In the genomic region with DNA sequence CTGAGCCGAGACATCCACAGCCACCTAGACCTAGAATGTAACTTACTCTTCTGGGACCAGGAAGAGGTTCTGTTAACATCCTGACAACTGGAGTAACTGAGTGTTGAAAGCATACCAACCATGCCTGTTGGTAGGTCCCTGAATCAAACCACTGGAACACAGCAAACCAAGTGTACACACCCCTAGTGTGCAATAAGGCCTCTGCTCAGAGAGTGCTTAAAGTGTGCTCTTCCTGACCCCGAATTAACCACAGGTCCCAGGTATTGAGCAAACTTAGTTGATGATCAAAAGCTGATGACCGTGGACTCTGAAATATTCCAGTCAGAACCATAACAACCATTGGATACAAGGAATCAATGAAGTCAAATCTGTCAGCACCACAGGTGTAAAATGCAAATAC, we compare ENCODE assay signal across 29 mouse cellular contexts. TPM values are rescaled to one million over a fixed set of nuclear protein-coding genes. Genes with fewer than 3 reads are reported as not detected.
DNase-seq lines count a peak whose midpoint lies in the region; ATAC-seq lines count a peak whose summit lies in the region.
"Had no signal": no experiment of that assay in that cellular context is flagged by ENCODE, and none has a peak within 500 bp of the region (broad histone marks: within the 10 kb centered on the region; RNA-seq: fewer than 3 reads in every experiment).

No protein-coding gene starts in this region.

- no peak overlapping the region for H3K4me3 ChIP-seq in heart, embryonic 16.5 days (ENCODE audit: low read length)
- H3K4me3 ChIP-seq in liver, embryonic 13.5 days (replicated peaks) = no peak overlapping the region
- H3K4me3 ChIP-seq in liver, embryonic 11.5 days (ENCODE audit: low read depth, low read length) = no peak overlapping the region
- no peak overlapping the region for H3K4me3 ChIP-seq in neural tube, embryonic 12.5 days
- no peak overlapping the region for H3K4me3 ChIP-seq in neural tube, embryonic 15.5 days (replicated peaks)
- H3K4me3 ChIP-seq: embryonic facial prominence, embryonic 13.5 days; forebrain, embryonic 10.5 days; forebrain, embryonic 15.5 days; heart, embryonic 12.5 days; hindbrain, embryonic 12.5 days; layer of hippocampus, adult 2 months; left cerebral cortex, adult 2 months; limb, embryonic 12.5 days had no signal

- intact Hi-C loops in heart, postnatal 14 days (cut with DNase I) = no loop called here

- peaks cover 15% of the 10 kb centered on the region for H3K4me1 ChIP-seq in heart, embryonic 16.5 days (ENCODE audit: control insufficient read depth, insufficient read depth, low read length)
- no peaks in the 10 kb centered on the region for H3K4me1 ChIP-seq in liver, embryonic 13.5 days (replicated peaks)
- H3K4me1 ChIP-seq in liver, embryonic 11.5 days (replicated peaks; ENCODE audit: control insufficient read depth, insufficient read depth, low read length) = no peaks in the 10 kb centered on the region
- H3K4me1 ChIP-seq in neural tube, embryonic 12.5 days = no peaks in the 10 kb centered on the region
- no peaks in the 10 kb centered on the region for H3K4me1 ChIP-seq in neural tube, embryonic 15.5 days
- H3K4me1 ChIP-seq: embryonic facial prominence, embryonic 13.5 days; forebrain, embryonic 10.5 days; forebrain, embryonic 15.5 days; hindbrain, embryonic 12.5 days; limb, embryonic 12.5 days had no signal

- no peak for DNase-seq in heart, postnatal 14 days
- no peak for DNase-seq in liver, embryonic 13.5 days
- no peak for DNase-seq in liver, embryonic 11.5 days (ENCODE audit: low spot score)
- no peak for DNase-seq in adrenal gland, adult (ENCODE audit: inconsistent age in 2 of 2, low spot score in 1 of 2)
- DNase-seq: cerebellum, adult 11 months; cerebellum, adult 9-10 months; embryo, embryonic 11 days; gastrocnemius, postnatal 25 days; kidney, adult 2 months; lung, adult 18-20 months; lung, postnatal 4 days; right cerebral cortex, adult 18-20 months; thymus, adult 2 months; thymus, postnatal 4 days had no signal

- no peak overlapping the region for H3K4me2 ChIP-seq in heart, embryonic 16.5 days (ENCODE audit: low read depth, low read length)
- H3K4me2 ChIP-seq in liver, embryonic 13.5 days = no peak overlapping the region
- no peak overlapping the region for H3K4me2 ChIP-seq in liver, embryonic 11.5 days
- H3K4me2 ChIP-seq in neural tube, embryonic 12.5 days (replicated peaks) = no peak overlapping the region
- H3K4me2 ChIP-seq in neural tube, embryonic 15.5 days = no peak overlapping the region
- H3K4me2 ChIP-seq: embryonic facial prominence, embryonic 13.5 days; forebrain, embryonic 15.5 days; heart, embryonic 12.5 days; hindbrain, embryonic 12.5 days; limb, embryonic 12.5 days had no signal

- no peaks in the 10 kb centered on the region for H3K9me3 ChIP-seq in heart, embryonic 16.5 days (replicated peaks; ENCODE audit: control insufficient read depth, low read length)
- no peaks in the 10 kb centered on the region for H3K9me3 ChIP-seq in liver, embryonic 13.5 days (replicated peaks)
- H3K9me3 ChIP-seq in liver, embryonic 11.5 days (ENCODE audit: control insufficient read depth, low read length) = no peaks in the 10 kb centered on the region
- no peaks in the 10 kb centered on the region for H3K9me3 ChIP-seq in neural tube, embryonic 12.5 days
- no peaks in the 10 kb centered on the region for H3K9me3 ChIP-seq in neural tube, embryonic 15.5 days (replicated peaks)
- H3K9me3 ChIP-seq: embryonic facial prominence, embryonic 13.5 days; forebrain, embryonic 10.5 days; forebrain, embryonic 15.5 days; heart, embryonic 12.5 days; hindbrain, embryonic 12.5 days; limb, embryonic 12.5 days had no signal

- WGBS in heart, embryonic 16.5 days = 92% methylated on average over 3 of the region's 3 CpGs
- 80% methylated on average over 3 of the region's 3 CpGs for WGBS in liver, embryonic 13.5 days (ENCODE audit: insufficient replicate concordance)
- WGBS in liver, embryonic 11.5 days = 89% methylated on average over 3 of the region's 3 CpGs
- WGBS in neural tube, embryonic 12.5 days = 89% methylated on average over 3 of the region's 3 CpGs
- 98% methylated on average over 3 of the region's 3 CpGs for WGBS in neural tube, embryonic 15.5 days

- no peak overlapping the region for H3K9ac ChIP-seq in heart, embryonic 16.5 days (ENCODE audit: low read length)
- H3K9ac ChIP-seq in liver, embryonic 13.5 days = no peak overlapping the region
- H3K9ac ChIP-seq in liver, embryonic 11.5 days (ENCODE audit: low read depth, low read length) = no peak overlapping the region
- no peak overlapping the region for H3K9ac ChIP-seq in neural tube, embryonic 12.5 days
- no peak overlapping the region for H3K9ac ChIP-seq in neural tube, embryonic 15.5 days (replicated peaks)
- H3K9ac ChIP-seq: embryonic facial prominence, embryonic 13.5 days; forebrain, embryonic 15.5 days; heart, embryonic 12.5 days; hindbrain, embryonic 12.5 days; limb, embryonic 12.5 days had no signal

- peak overlapping the region; percentile 27; the same call in 1 of the 2 replicates for H3K27ac ChIP-seq in heart, embryonic 16.5 days (ENCODE audit: low read length)
- H3K27ac ChIP-seq in liver, embryonic 13.5 days = no peak overlapping the region
- no peak overlapping the region for H3K27ac ChIP-seq in liver, embryonic 11.5 days (ENCODE audit: low read depth, low read length)
- no peak overlapping the region for H3K27ac ChIP-seq in neural tube, embryonic 12.5 days
- H3K27ac ChIP-seq in neural tube, embryonic 15.5 days (replicated peaks) = no peak overlapping the region
- H3K27ac ChIP-seq: embryonic facial prominence, embryonic 13.5 days; forebrain, embryonic 10.5 days; forebrain, embryonic 15.5 days; hindbrain, embryonic 12.5 days; layer of hippocampus, adult 2 months; left cerebral cortex, adult 2 months; limb, embryonic 12.5 days had no signal

- peaks cover 35% of the 10 kb centered on the region for H3K36me3 ChIP-seq in heart, embryonic 16.5 days (ENCODE audit: control insufficient read depth, insufficient read depth)
- H3K36me3 ChIP-seq in liver, embryonic 13.5 days = peaks cover 36% of the 10 kb centered on the region
- H3K36me3 ChIP-seq in liver, embryonic 11.5 days (ENCODE audit: control insufficient read depth, insufficient read depth, low read length) = peaks cover 11% of the 10 kb centered on the region
- peaks cover 49% of the 10 kb centered on the region for H3K36me3 ChIP-seq in neural tube, embryonic 12.5 days
- peaks cover 43% of the 10 kb centered on the region for H3K36me3 ChIP-seq in neural tube, embryonic 15.5 days

- no peak for ATAC-seq in heart, embryonic 16.5 days (replicated peaks; ENCODE audit: extremely low read depth, insufficient read depth, low FRiP score)
- peak; percentile 41; the same call in 1 of the 2 replicates for ATAC-seq in liver, embryonic 13.5 days (ENCODE audit: low read depth)
- ATAC-seq in liver, embryonic 11.5 days (replicated peaks; ENCODE audit: low FRiP score) = no peak
- ATAC-seq in neural tube, embryonic 12.5 days (ENCODE audit: low FRiP score, low read depth) = peak; percentile 43; the same call in 1 of the 2 replicates
- no peak for ATAC-seq in neural tube, embryonic 15.5 days (ENCODE audit: low FRiP score)
- ATAC-seq: lung, postnatal 0 days; Patski had no signal

- no peaks in the 10 kb centered on the region for H3K27me3 ChIP-seq in heart, embryonic 16.5 days (ENCODE audit: control insufficient read depth, insufficient read depth, low read length)
- no peaks in the 10 kb centered on the region for H3K27me3 ChIP-seq in liver, embryonic 13.5 days
- H3K27me3 ChIP-seq in liver, embryonic 11.5 days (replicated peaks; ENCODE audit: control insufficient read depth, insufficient read depth, low read length) = no peaks in the 10 kb centered on the region
- no peaks in the 10 kb centered on the region for H3K27me3 ChIP-seq in neural tube, embryonic 12.5 days (replicated peaks)
- no peaks in the 10 kb centered on the region for H3K27me3 ChIP-seq in neural tube, embryonic 15.5 days (replicated peaks)
- H3K27me3 ChIP-seq: embryonic facial prominence, embryonic 13.5 days; forebrain, embryonic 15.5 days; heart, embryonic 12.5 days; hindbrain, embryonic 12.5 days; limb, embryonic 12.5 days; Patski had no signal

RNA-seq across cellular contexts. Expression of gene Dner, which starts 26.4 kb away (rescaled TPM):
- 0.38 and 0.51 TPM in 2 replicates for polyA plus RNA-seq in heart, embryonic 16.5 days (2015; fragmentation: Nextera tagmentation; extraction: Ambion mirVana)
- total RNA-seq in heart, postnatal 14 days (2021) = under 1 TPM; 0.07 to 0.15 TPM
- polyA plus RNA-seq in liver, embryonic 13.5 days (2015; fragmentation: Nextera tagmentation; extraction: Ambion mirVana) = 0.24 and 0.36 TPM in 2 replicates
- polyA plus RNA-seq in liver, embryonic 11.5 days (2014; fragmentation: Nextera tagmentation; extraction: Ambion mirVana) = 0.32 and 0.38 TPM in 2 replicates
- polyA plus RNA-seq in neural tube, embryonic 12.5 days (2016; fragmentation: Nextera tagmentation; extraction: Ambion mirVana) = 143 and 145 TPM in 2 replicates
- 285 and 344 TPM in 2 replicates for polyA plus RNA-seq in neural tube, embryonic 15.5 days (2015; fragmentation: Nextera tagmentation; extraction: Ambion mirVana)
- total RNA-seq: heart, adult 18-20 months; MEL had no signal
- polyA plus RNA-seq: Patski had no signal

Comparison
In these comparisons a context has a peak if more than half of its experiments do, and no peak if none do; other contexts are left out.
1. ATAC-seq: peak in liver, embryonic 13.5 days (single experiment) and neural tube, embryonic 12.5 days (single experiment); none in heart, embryonic 16.5 days (single experiment), liver, embryonic 11.5 days (single experiment) and neural tube, embryonic 15.5 days (single experiment).
2. RNA of gene Dner, which starts 26.4 kb away (polyA plus RNA-seq): 285 to 344 TPM in neural tube, embryonic 15.5 days and 143 to 145 TPM in neural tube, embryonic 12.5 days; 0.38 to 0.51 TPM in heart, embryonic 16.5 days, 0.24 to 0.36 TPM in liver, embryonic 13.5 days and 0.32 to 0.38 TPM in liver, embryonic 11.5 days; every median in the first group is over 10 times any median in the second.